Mouse (Mus musculus) inflammation-experienced regulatory T-cells, adult 16 weeks (primary cell): Measurements from ENCODE around the gene Lbhd2. TPM values are rescaled to one million over a fixed set of nuclear protein-coding genes. Genes with fewer than 3 reads are reported as not detected.

ENCODE experiments used
- polyA plus RNA-seq: library from polyadenylated mRNA; unstranded; fragments of 100-300 nt; shearing (Covaris generic); gene quantifications from one replicate; pipeline ENCODE4 v1.2.1, GENCODE M21; 2017

Gene Lbhd2
- not detected for polyA plus RNA-seq

GRCm38 (mm10) chr12:111406622-111407021 is at the start of gene Lbhd2:
Gene Lbhd2 (plus strand): TSS chr12:111406809.

GRCm38 (mm10) chr12:111377376-111377973 is 29.1 kb upstream of the Lbhd2 start, which contains the start of gene Cdc42bpb:
Gene Cdc42bpb (minus strand): TSS chr12:111377718.

GRCm38 (mm10) chr12:111416921-111417779 is 10.5 kb downstream of the Lbhd2 start, which contains the start of gene Exoc3l4:
Gene Exoc3l4 (plus strand): TSS chr12:111417017.

GRCm38 (mm10) chr12:111442309-111443010 is 35.9 kb downstream of the Lbhd2 start, which contains the start of gene Tnfaip2:
Gene Tnfaip2 (plus strand): TSS chr12:111442469.

Other genes with a start within 250 kb of the Lbhd2 start
- 30.7 TPM for gene Traf3, start 240.4 kb upstream of the Lbhd2 start, polyA plus RNA-seq
- 0.98 TPM for gene 4930595D18Rik, start 222.3 kb upstream of the Lbhd2 start, polyA plus RNA-seq
- not detected for gene Amn, start 135.7 kb upstream of the Lbhd2 start, polyA plus RNA-seq
- 0.15 TPM for gene Cdc42bpb, start 29.1 kb upstream of the Lbhd2 start, polyA plus RNA-seq
- 0.41 TPM for gene Exoc3l4, start 10.2 kb downstream of the Lbhd2 start, polyA plus RNA-seq
- gene Tnfaip2, start 35.7 kb downstream of the Lbhd2 start, polyA plus RNA-seq: 0.65 TPM
- not detected for gene Gm266, start 79.0 kb downstream of the Lbhd2 start, polyA plus RNA-seq
- gene Eif5, start 131.2 kb downstream of the Lbhd2 start, polyA plus RNA-seq: 222 TPM
- gene Mark3, start 167.7 kb downstream of the Lbhd2 start, polyA plus RNA-seq: 14.7 TPM